Mouse (Mus musculus): ENCODE results near the gene Phf20.

GRCm38 (mm10) chr2:156179796-156180093 is 16.5 kb upstream of the Phf20 start:
- no peak for TF ChIP-seq GATA1 (IDR thresholded peaks at IDR 0.05; ENCODE audit: borderline replicate concordance, low read length)
- no peak for TF ChIP-seq FLI1 (IDR thresholded peaks at IDR 0.05; ENCODE audit: low read length)
